In genomic region chr15:100216173-100216572, GRCm38 (mm10) we compare ENCODE assay signal across 20 mouse cellular contexts. TPM values are rescaled to one million over a fixed set of nuclear protein-coding genes. Genes with fewer than 3 reads are reported as not detected.
DNase-seq lines count a peak whose midpoint lies in the region; ATAC-seq lines count a peak whose summit lies in the region.
"Had no signal": no experiment of that assay in that cellular context is flagged by ENCODE, and none has a peak within 500 bp of the region (broad histone marks: within the 10 kb centered on the region; RNA-seq: fewer than 3 reads in every experiment).

No protein-coding gene starts in this region.

- intact Hi-C loops in left cerebral cortex, postnatal 36 days (cut with DNase I) = no loop called here

- ATAC-seq in neutrophil, adult 5-6 weeks (ENCODE audit: extremely low read depth, insufficient number of reproducible peaks, low FRiP score, poor library complexity, severe bottlenecking) = peak; percentile 84
- ATAC-seq: hindbrain, postnatal 0 days; intestine, embryonic 16.5 days; midbrain, embryonic 16.5 days; Patski had no signal

- DNase-seq in layer of hippocampus, adult 9-11 months = peak; percentile 72
- DNase-seq in layer of hippocampus, adult 8-10 months (ENCODE audit: low spot score in 2 of 2) = no peak
- DNase-seq in thymus, postnatal 25 days = peak; percentile 4
- DNase-seq in thymus, postnatal 0 days (ENCODE audit: low spot score) = no peak
- DNase-seq in lung, postnatal 4 days = peak; percentile 33 to 45
- DNase-seq in spleen, postnatal 14 days (ENCODE audit: low spot score in 2 of 2) = no peak
- no peak for DNase-seq in left cerebral cortex, postnatal 36 days (ENCODE audit: low spot score in 2 of 2)
- DNase-seq: adrenal gland, adult 8-10 months; B cell, adult 2 months; gastrocnemius, adult 2 months; heart, postnatal 10 days; kidney, adult 9 months; kidney, postnatal 14 days; lung, embryonic 14.5 days; thymus, adult 2 months had no signal

RNA-seq across cellular contexts. Expression of gene Atf1, which starts 11.4 kb away (rescaled TPM):
- total RNA-seq in layer of hippocampus, adult 8-10 months (2022) = 10 to 100 TPM; 24.1 to 28.2 (median 25.9) TPM
- polyA plus RNA-seq in thymus, postnatal 0 days (2015; fragmentation: Nextera tagmentation; extraction: Ambion mirVana) = 47.5 and 66.9 TPM in 2 replicates
- 81.8 and 86.3 TPM in 2 replicates for total RNA-seq in neutrophil, adult 5-6 weeks (2017)
- total RNA-seq in left cerebral cortex, postnatal 36 days (2021) = 10 to 100 TPM; 14.0 to 20.8 TPM

Comparison
In these comparisons a context has a peak if more than half of its experiments do, and no peak if none do; other contexts are left out.
1. DNase-seq: peak in layer of hippocampus, adult 9-11 months (single experiment), thymus, postnatal 25 days (single experiment) and lung, postnatal 4 days (2 of 2); none in layer of hippocampus, adult 8-10 months (0 of 2), thymus, postnatal 0 days (single experiment), spleen, postnatal 14 days (0 of 2) and left cerebral cortex, postnatal 36 days (0 of 2).